Mouse (Mus musculus) stomach, embryonic 14.5 days (tissue): ENCODE measurements around the gene Fbxo40. TPM values are rescaled to one million over a fixed set of nuclear protein-coding genes. Genes with fewer than 3 reads are reported as not detected.
A peak's percentile ranks its signal among the peaks of the same experiment; 100 is the strongest.

ENCODE experiments used
- ATAC-seq: fragments of 200-750 bp; cut with Nextera tagmentation; 2 replicates; pipeline ENCODE4 v1.8.0; 2017; ENCODE audit warnings: low read depth, moderate TSS enrichment; ENCODE audit not compliant: insufficient number of reproducible peaks, insufficient read depth, low FRiP score
- H3K27ac ChIP-seq: fragments of 300-500 bp; sonication (generic); 2 replicates; pipeline ENCODE4 v1.5.1; 2014; ENCODE audit warnings: mild to moderate bottlenecking, low read length, moderate library complexity, mixed read lengths
- H3K27me3 ChIP-seq: fragments of 300-500 bp; sonication (generic); 2 replicates; pipeline ENCODE4 v1.6.1; 2014; ENCODE audit warnings: low read length, control low read depth, mixed read lengths; ENCODE audit not compliant: control insufficient read depth, insufficient read depth
- H3K36me3 ChIP-seq: fragments of 300-500 bp; sonication (generic); 2 replicates; pipeline ENCODE4 v1.6.1; 2014; ENCODE audit warnings: mild to moderate bottlenecking, control low read depth, low read length, moderate library complexity, mixed read lengths; ENCODE audit not compliant: control insufficient read depth, insufficient read depth
- H3K4me1 ChIP-seq: fragments of 300-500 bp; sonication (generic); 2 replicates; pipeline ENCODE4 v1.6.1; 2014; ENCODE audit warnings: low read length, control low read depth, mixed read lengths; ENCODE audit not compliant: control insufficient read depth, insufficient read depth
- H3K4me2 ChIP-seq: fragments of 300-500 bp; sonication (generic); replicated peaks from 2 replicates; pipeline ENCODE4 v1.6.1; 2014; ENCODE audit warnings: low read depth, low read length, control low read depth
- H3K4me3 ChIP-seq: fragments of 300-500 bp; sonication (generic); 2 replicates; pipeline ENCODE4 v1.5.1; 2014; ENCODE audit warnings: low read depth, low read length, control low read depth
- H3K9ac ChIP-seq: fragments of 300-500 bp; sonication (generic); replicated peaks from 2 replicates; pipeline ENCODE4 v1.6.1; 2014; ENCODE audit warnings: low read depth, mild to moderate bottlenecking, control low read depth, low read length, moderate library complexity, mixed read lengths
- H3K9me3 ChIP-seq: fragments of 300-500 bp; sonication (generic); 2 replicates; pipeline ENCODE4 v1.6.1; 2016; ENCODE audit warnings: low read depth, low read length, control low read depth; ENCODE audit not compliant: control insufficient read depth
- WGBS: fragments of 180-500 bp; shearing (Covaris S2); extraction: QIAGEN DNeasy Blood & Tissue Kit; methylation state at CpG from one replicate; pipeline ENCODE4 v1.1.7; 2014; 5-methylcytosine and 5-hydroxymethylcytosine counted together
- polyA plus RNA-seq: library from polyadenylated mRNA; unstranded; fragments of >200 nt; fragmentation: Nextera tagmentation; extraction: Ambion mirVana; gene quantifications from 2 replicates; pipeline ENCODE4 v1.2.1, GENCODE M21; 2014

Gene Fbxo40
- not detected in 2 replicates for polyA plus RNA-seq

DNA sequence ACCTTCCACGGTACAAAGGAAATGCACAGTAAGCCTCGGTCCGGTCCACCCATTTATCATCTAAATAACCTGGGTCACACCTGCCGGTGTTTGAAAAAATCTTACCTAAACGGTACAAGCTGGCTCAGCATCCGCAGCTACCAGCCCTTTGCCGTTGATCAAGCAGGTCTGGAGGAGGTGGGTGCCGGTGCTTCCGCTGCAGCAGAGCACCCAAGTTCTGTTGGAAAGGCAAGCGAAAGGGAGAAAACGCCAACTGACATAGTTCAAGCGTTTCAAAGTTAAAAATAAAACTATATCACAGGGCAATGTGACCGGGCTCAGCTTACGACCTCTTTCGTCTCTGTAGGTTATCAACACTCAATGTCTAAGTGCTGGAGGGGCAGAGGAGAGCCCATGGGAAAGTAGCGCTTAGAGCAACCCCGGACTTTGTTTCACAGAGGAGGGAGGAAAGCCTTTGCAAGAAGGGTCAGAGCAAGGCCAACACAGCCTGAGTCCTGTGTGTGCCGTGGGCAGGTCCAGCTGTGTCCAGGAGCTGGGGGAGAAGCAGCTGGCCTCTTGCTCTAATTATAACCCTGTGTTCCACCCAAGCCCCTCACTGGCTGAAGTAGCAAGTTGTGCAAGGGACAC lies at the start of gene Fbxo40:
Fbxo40 (minus strand) TSS at position 469 of the 627 bp plus-strand sequence.
- Histone ChIP-seq H3K36me3 (no peaks in the 10 kb centered on the region), H3K27me3 (no peaks in the 10 kb centered on the region), H3K27ac (no peak within 1 kb of the TSS), H3K4me3 (no peak within 1 kb of the TSS), H3K9ac (no peak within 1 kb of the TSS), H3K9me3 (no peaks in the 10 kb centered on the region), H3K4me1 (no peaks in the 10 kb centered on the region), H3K4me2 (no peak within 1 kb of the TSS)
- ATAC-seq, result no peak
- WGBS, result 54% methylated on average over 18 of the region's 18 CpGs

DNA sequence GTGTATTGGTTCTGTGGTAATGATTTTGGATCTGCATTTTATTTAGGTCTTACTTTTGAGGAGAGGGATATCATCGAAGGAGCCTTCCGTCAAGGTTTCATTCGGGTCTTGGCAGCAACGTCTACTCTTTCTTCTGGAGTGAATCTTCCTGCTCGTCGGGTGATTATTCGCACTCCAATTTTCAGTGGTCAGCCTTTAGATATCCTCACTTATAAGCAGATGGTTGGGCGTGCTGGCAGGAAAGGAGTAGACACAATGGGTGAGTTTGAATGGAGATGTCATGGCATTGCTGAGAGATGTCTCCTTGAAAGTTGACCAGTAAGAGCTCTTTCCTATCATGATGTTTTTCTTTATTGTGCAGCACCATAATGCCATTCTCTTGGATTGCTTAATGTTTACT lies 44.5 kb upstream of the Fbxo40 start:
- 95% methylated on average over 8 of the region's 8 CpGs for WGBS
- Histone ChIP-seq H3K4me1 (no peaks in the 10 kb centered on the region), H3K27ac (no peak overlapping the region), H3K9me3 (no peaks in the 10 kb centered on the region), H3K27me3 (no peaks in the 10 kb centered on the region), H3K4me2 (no peak overlapping the region), H3K9ac (no peak overlapping the region), H3K36me3 (peaks cover 6% of the 10 kb centered on the region; the same call in 1 of the 2 replicates), H3K4me3 (no peak overlapping the region)
- no peak for ATAC-seq

DNA sequence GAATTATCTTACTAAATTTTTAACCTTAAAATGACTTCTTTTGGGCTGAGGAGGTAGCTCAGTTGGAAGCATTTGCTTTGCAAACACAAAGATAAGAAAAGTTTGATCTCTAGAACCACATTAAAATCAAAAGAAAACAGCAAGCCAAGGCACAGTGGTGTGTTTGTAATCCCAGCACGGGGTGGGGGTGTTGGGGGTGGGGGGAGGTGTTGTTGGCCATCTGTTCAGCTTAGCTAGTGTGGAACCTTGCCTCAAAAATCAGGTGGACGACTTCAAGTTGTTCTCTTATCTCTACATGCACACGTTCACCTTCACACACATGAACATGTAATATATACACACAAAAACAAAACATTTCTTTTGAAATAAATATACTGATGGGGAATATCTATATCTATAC lies 41.7 kb upstream of the Fbxo40 start:
- H3K27ac ChIP-seq, result no peak overlapping the region
- peaks cover 6% of the 10 kb centered on the region; the same call in 1 of the 2 replicates for H3K36me3 ChIP-seq
- whole genome bisulfite sequencing, result 72% methylated on average over 3 of the region's 3 CpGs
- H3K4me3 ChIP-seq, result no peak overlapping the region
- H3K9ac ChIP-seq, result no peak overlapping the region
- no peak overlapping the region for H3K4me2 ChIP-seq
- no peaks in the 10 kb centered on the region for H3K9me3 ChIP-seq
- ATAC-seq, result no peak
- no peaks in the 10 kb centered on the region for H3K4me1 ChIP-seq
- no peaks in the 10 kb centered on the region for H3K27me3 ChIP-seq

DNA sequence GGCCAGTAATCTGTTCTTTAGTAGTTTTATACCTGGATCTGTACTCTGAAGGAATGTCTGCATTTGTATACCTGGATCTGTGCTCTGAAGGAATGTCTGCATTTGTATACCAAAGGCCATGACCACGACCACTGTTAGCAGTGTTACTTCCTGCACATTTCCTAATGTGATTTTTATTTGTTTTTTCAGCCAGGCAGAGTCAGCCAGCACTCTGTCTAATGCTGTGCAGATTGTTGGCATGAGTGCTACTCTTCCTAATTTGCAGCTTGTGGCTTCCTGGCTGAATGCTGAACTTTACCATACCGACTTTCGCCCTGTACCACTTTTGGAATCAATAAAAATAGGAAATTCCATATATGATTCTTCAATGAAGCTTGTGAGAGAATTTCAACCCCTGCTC lies 37.3 kb upstream of the Fbxo40 start:
- H3K27ac ChIP-seq, result no peak overlapping the region
- 77% methylated on average over 3 of the region's 3 CpGs for WGBS

DNA sequence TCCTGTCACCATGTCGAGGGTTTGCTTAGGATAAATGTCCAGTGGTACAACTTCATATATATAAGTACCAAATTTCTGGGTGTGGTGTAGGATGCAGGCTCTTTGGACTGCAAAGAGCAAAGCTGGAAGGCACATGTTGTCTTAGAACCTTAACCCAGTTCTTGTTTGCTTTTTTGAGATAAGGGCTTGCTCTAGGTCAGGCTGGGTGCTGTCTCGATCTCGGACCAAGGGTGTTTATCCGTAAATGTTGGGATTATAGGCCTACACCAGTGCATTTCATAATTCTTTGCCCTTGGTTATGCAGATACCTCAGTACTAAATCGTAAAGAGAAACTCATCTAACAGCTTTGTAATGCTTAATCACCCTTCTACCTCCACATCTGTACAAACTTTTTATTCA lies 22.1 kb upstream of the Fbxo40 start:
- no peaks in the 10 kb centered on the region for H3K9me3 ChIP-seq
- H3K36me3 ChIP-seq, result peaks cover 3% of the 10 kb centered on the region; the same call in 1 of the 2 replicates
- peak overlapping the region; percentile 83 for H3K4me3 ChIP-seq
- H3K4me2 ChIP-seq, result peak overlapping the region; percentile 79
- no peak overlapping the region for H3K27ac ChIP-seq
- H3K4me1 ChIP-seq, result peaks cover 6% of the 10 kb centered on the region
- H3K9ac ChIP-seq, result peak overlapping the region; percentile 69
- ATAC-seq, result no peak
- 42% methylated on average over 5 of the region's 5 CpGs for WGBS
- no peaks in the 10 kb centered on the region for H3K27me3 ChIP-seq

More for the DNA sequence above, 37.3 kb upstream of the Fbxo40 start:
- Histone ChIP-seq H3K9me3 (no peaks in the 10 kb centered on the region), H3K27me3 (no peaks in the 10 kb centered on the region), H3K4me2 (no peak overlapping the region), H3K4me1 (no peaks in the 10 kb centered on the region), H3K9ac (no peak overlapping the region), H3K4me3 (no peak overlapping the region), H3K36me3 (no peaks in the 10 kb centered on the region; the same call in 1 of the 2 replicates)
- no peak for ATAC-seq

DNA sequence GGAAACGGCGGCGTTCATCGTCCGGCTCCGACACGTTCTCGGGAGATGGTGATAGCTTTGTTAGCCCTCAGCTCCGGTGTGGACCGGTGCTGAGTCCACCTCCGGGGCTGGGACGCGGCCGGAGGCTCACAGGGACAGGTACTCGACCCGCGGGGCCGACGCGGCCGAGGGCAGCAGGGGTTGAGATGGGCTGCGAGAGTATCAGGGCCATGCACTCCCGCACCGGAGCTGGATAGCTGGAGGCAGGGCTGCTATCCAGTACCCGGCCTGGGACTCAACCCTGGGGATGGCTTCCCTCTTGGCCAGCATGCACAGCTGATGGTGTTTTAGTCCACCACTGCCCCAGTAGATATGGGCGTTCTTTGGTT lies 21.6 kb upstream of the Fbxo40 start:
- peak overlapping the region; percentile 69 for H3K9ac ChIP-seq
- H3K27ac ChIP-seq, result no peak overlapping the region
- H3K36me3 ChIP-seq, result peaks cover 3% of the 10 kb centered on the region; the same call in 1 of the 2 replicates
- WGBS, result under 1% methylated on average over 26 of the region's 26 CpGs
- H3K4me1 ChIP-seq, result peaks cover 6% of the 10 kb centered on the region
- peak overlapping the region; percentile 83 for H3K4me3 ChIP-seq
- H3K4me2 ChIP-seq, result peak overlapping the region; percentile 79
- no peaks in the 10 kb centered on the region for H3K27me3 ChIP-seq
- no peaks in the 10 kb centered on the region for H3K9me3 ChIP-seq
- peak; percentile 64; the same call in 1 of the 2 replicates for ATAC-seq

DNA sequence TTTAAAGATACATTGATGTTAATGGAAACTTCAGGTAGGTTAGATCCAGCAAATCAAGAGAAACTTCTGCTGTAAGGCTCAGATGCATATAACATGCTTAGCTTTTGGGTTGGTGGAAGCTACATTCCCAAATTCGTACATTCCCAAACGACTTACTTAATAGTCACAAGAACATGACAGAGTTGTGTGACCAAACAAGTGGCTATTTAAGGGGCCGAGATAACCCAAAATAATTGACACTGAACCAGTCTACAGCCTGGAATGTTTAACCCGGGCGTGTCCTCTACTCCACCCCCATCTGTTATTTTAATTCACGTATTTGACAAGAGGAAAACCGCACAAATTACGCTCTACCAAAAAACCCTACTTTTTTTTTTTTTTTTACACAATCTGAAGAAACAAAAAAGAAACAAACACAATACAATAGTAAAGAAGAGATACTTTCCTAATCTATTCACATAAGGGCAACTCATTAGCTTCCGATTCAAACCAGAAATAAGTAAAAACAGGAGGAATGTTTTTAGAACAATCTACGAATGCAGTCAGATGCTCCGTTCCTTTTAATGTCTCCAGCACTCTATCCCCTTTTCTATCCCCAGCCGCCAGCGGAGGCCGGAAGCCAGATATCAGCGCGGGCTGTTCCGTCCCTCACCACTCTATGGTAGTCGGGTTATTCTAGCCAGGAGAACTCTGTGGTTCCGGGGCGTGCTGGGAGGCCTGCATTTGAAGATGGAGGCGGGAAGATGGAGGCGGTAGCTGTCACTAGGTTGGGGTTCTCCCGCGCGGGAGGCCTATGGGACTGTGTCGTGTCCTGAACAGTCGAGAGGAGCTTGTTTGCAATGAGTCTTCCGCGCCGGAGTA lies 21.0 kb upstream of the Fbxo40 start, which contains the start of gene Polq:
Polq (plus strand) TSS at position 726 of the 861 bp plus-strand sequence.
- 5% methylated on average over 30 of the region's 30 CpGs for WGBS
- Histone ChIP-seq H3K4me3 (peak within 1 kb of the TSS; percentile 83), H3K27ac (no peak within 1 kb of the TSS)

DNA sequence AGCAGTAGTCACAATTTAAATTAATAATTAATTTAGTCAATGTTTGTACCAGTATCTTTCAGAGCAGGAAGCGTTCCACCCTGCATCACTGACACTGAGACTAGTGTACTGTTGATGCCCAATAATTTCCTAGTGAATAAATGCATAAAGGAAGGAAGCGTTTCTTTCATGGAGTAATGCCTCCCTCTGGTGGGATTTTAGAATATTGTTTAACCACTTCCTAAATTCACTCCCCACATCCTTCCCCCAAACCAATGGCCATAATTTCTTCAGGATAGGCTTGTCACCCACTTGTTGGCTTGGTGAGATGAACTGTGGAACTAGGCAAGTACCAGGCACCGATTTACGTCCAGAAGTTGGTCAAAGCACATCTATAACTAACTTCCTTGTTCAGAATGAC lies 20.1 kb upstream of the Fbxo40 start:
- H3K27ac ChIP-seq, result no peak overlapping the region
- 58% methylated on average over 4 of the region's 4 CpGs for WGBS
- H3K4me3 ChIP-seq, result no peak overlapping the region
- peaks cover 3% of the 10 kb centered on the region; the same call in 1 of the 2 replicates for H3K36me3 ChIP-seq
- peaks cover 6% of the 10 kb centered on the region for H3K4me1 ChIP-seq
- H3K4me2 ChIP-seq, result no peak overlapping the region
- H3K9me3 ChIP-seq, result no peaks in the 10 kb centered on the region
- no peak overlapping the region for H3K9ac ChIP-seq
- ATAC-seq, result peak; percentile 39; the same call in 1 of the 2 replicates
- H3K27me3 ChIP-seq, result no peaks in the 10 kb centered on the region

More for the DNA sequence above, 21.0 kb upstream of the Fbxo40 start, which contains the start of gene Polq:
- H3K9me3 ChIP-seq, result no peaks in the 10 kb centered on the region
- peaks cover 6% of the 10 kb centered on the region for H3K4me1 ChIP-seq
- ATAC-seq, result peak; percentile 97
- H3K4me2 ChIP-seq, result peak within 1 kb of the TSS; percentile 79
- peaks cover 3% of the 10 kb centered on the region; the same call in 1 of the 2 replicates for H3K36me3 ChIP-seq
- H3K27me3 ChIP-seq, result no peaks in the 10 kb centered on the region
- peak within 1 kb of the TSS; percentile 69 for H3K9ac ChIP-seq
